Mouse (Mus musculus): ENCODE results near the gene Itga8. TPM values are rescaled to one million over a fixed set of nuclear protein-coding genes. Genes with fewer than 3 reads are reported as not detected.
A peak's percentile ranks its signal among the peaks of the same experiment; 100 is the strongest.

The Itga8 gene
- polyA plus RNA-seq, 2 experiments = 11.3 to 14.6 TPM

GRCm38 (mm10) chr2:12203231-12203630 is 98.5 kb downstream of the Itga8 start:
- H3K4me2 ChIP-seq (replicated peaks; ENCODE audit: low read depth, low read length, severe bottlenecking) = no peak overlapping the region
- H3K36me3 ChIP-seq (ENCODE audit: control insufficient read depth, insufficient read depth, low read length) = no peaks in the 10 kb centered on the region
- H3K9me3 ChIP-seq (ENCODE audit: control insufficient read depth, low read length) = no peaks in the 10 kb centered on the region
- no peak for DNase-seq (ENCODE audit: low spot score)
- H3K27ac ChIP-seq (replicated peaks; ENCODE audit: low read depth, low read length) = no peak overlapping the region
- H3K9ac ChIP-seq (ENCODE audit: low read depth, low read length, severe bottlenecking) = no peak overlapping the region
- TF ChIP-seq POLR2A (IDR thresholded peaks at IDR 0.05; ENCODE audit: borderline replicate concordance, extremely low read depth, insufficient read depth, insufficient read length) = no peak
- H3K4me3 ChIP-seq (replicated peaks; ENCODE audit: low read length) = no peak overlapping the region
- 92% methylated on average over 10 of the region's 10 CpGs for WGBS
- H3K4me1 ChIP-seq (ENCODE audit: control insufficient read depth, insufficient read depth, low read length) = peaks cover 8% of the 10 kb centered on the region
- no peaks in the 10 kb centered on the region for H3K27me3 ChIP-seq (ENCODE audit: control insufficient read depth, insufficient read depth, low read length)
- ATAC-seq (ENCODE audit: low FRiP score, low read depth) = no peak

- DNase-seq (ENCODE audit: low spot score) (peak; percentile 87), ATAC-seq (ENCODE audit: low FRiP score, low read depth) (peak; percentile 92)
- H3K27ac ChIP-seq (replicated peaks; ENCODE audit: low read depth, low read length) = no peak overlapping the region
- H3K9ac ChIP-seq (ENCODE audit: low read depth, low read length, severe bottlenecking) = no peak overlapping the region
- peaks cover 11% of the 10 kb centered on the region for H3K4me1 ChIP-seq (ENCODE audit: control insufficient read depth, insufficient read depth, low read length)
- TF ChIP-seq POLR2A (IDR thresholded peaks at IDR 0.05; ENCODE audit: borderline replicate concordance, extremely low read depth, insufficient read depth, insufficient read length) = no peak
- 19% methylated on average over 7 of the region's 7 CpGs for WGBS
- no peaks in the 10 kb centered on the region for H3K36me3 ChIP-seq (ENCODE audit: control insufficient read depth, insufficient read depth, low read length)
- no peak overlapping the region for H3K4me2 ChIP-seq (replicated peaks; ENCODE audit: low read depth, low read length, severe bottlenecking)
- H3K9me3 ChIP-seq (ENCODE audit: control insufficient read depth, low read length) = no peaks in the 10 kb centered on the region
- no peak overlapping the region for H3K4me3 ChIP-seq (replicated peaks; ENCODE audit: low read length)
- no peaks in the 10 kb centered on the region for H3K27me3 ChIP-seq (ENCODE audit: control insufficient read depth, insufficient read depth, low read length)
These were observed 103.0 kb downstream of the Itga8 start for GRCm38 (mm10) chr2:12198699-12199098.

GRCm38 (mm10) chr2:12198214-12198613 is 103.5 kb downstream of the Itga8 start:
- no peaks in the 10 kb centered on the region for H3K36me3 ChIP-seq (ENCODE audit: control insufficient read depth, insufficient read depth, low read length)
- peak; percentile 18 for DNase-seq (ENCODE audit: low spot score)
- H3K27ac ChIP-seq (replicated peaks; ENCODE audit: low read depth, low read length) = no peak overlapping the region
- peaks cover 11% of the 10 kb centered on the region for H3K4me1 ChIP-seq (ENCODE audit: control insufficient read depth, insufficient read depth, low read length)
- H3K27me3 ChIP-seq (ENCODE audit: control insufficient read depth, insufficient read depth, low read length) = no peaks in the 10 kb centered on the region
- no peak overlapping the region for H3K9ac ChIP-seq (ENCODE audit: low read depth, low read length, severe bottlenecking)
- WGBS = 46% methylated on average over 3 of the region's 3 CpGs
- no peak overlapping the region for H3K4me2 ChIP-seq (replicated peaks; ENCODE audit: low read depth, low read length, severe bottlenecking)
- ATAC-seq (ENCODE audit: low FRiP score, low read depth) = peak; percentile 44; the same call in 1 of the 2 replicates
- TF ChIP-seq POLR2A (IDR thresholded peaks at IDR 0.05; ENCODE audit: borderline replicate concordance, extremely low read depth, insufficient read depth, insufficient read length) = no peak
- H3K4me3 ChIP-seq (replicated peaks; ENCODE audit: low read length) = no peak overlapping the region
- no peaks in the 10 kb centered on the region for H3K9me3 ChIP-seq (ENCODE audit: control insufficient read depth, low read length)

GRCm38 (mm10) chr2:12197711-12198110 is 104.0 kb downstream of the Itga8 start:
- no peak overlapping the region for H3K9ac ChIP-seq (ENCODE audit: low read depth, low read length, severe bottlenecking)
- peaks cover 11% of the 10 kb centered on the region for H3K4me1 ChIP-seq (ENCODE audit: control insufficient read depth, insufficient read depth, low read length)
- H3K27ac ChIP-seq (replicated peaks; ENCODE audit: low read depth, low read length) = no peak overlapping the region
- no peaks in the 10 kb centered on the region for H3K27me3 ChIP-seq (ENCODE audit: control insufficient read depth, insufficient read depth, low read length)
- ATAC-seq (ENCODE audit: low FRiP score, low read depth) (no peak), DNase-seq (ENCODE audit: low spot score) (no peak)
- no peak overlapping the region for H3K4me2 ChIP-seq (replicated peaks; ENCODE audit: low read depth, low read length, severe bottlenecking)
- no peak overlapping the region for H3K4me3 ChIP-seq (replicated peaks; ENCODE audit: low read length)
- WGBS = 89% methylated on average over 4 of the region's 4 CpGs
- no peaks in the 10 kb centered on the region for H3K36me3 ChIP-seq (ENCODE audit: control insufficient read depth, insufficient read depth, low read length)
- H3K9me3 ChIP-seq (ENCODE audit: control insufficient read depth, low read length) = no peaks in the 10 kb centered on the region
- TF ChIP-seq POLR2A (IDR thresholded peaks at IDR 0.05; ENCODE audit: borderline replicate concordance, extremely low read depth, insufficient read depth, insufficient read length) = no peak

- DNase-seq (ENCODE audit: low spot score) (no peak), ATAC-seq (ENCODE audit: low FRiP score, low read depth) (no peak)
- Histone ChIP-seq H3K9ac (ENCODE audit: low read depth, low read length, severe bottlenecking) (no peak overlapping the region), H3K4me1 (ENCODE audit: control insufficient read depth, insufficient read depth, low read length) (no peaks in the 10 kb centered on the region), H3K27ac (replicated peaks; ENCODE audit: low read depth, low read length) (no peak overlapping the region), H3K9me3 (ENCODE audit: control insufficient read depth, low read length) (no peaks in the 10 kb centered on the region), H3K4me2 (replicated peaks; ENCODE audit: low read depth, low read length, severe bottlenecking) (no peak overlapping the region), H3K27me3 (ENCODE audit: control insufficient read depth, insufficient read depth, low read length) (0 out of 2 replicates have a peak, but pooled peaks cover 3% of the 10 kb centered on the region), H3K36me3 (ENCODE audit: control insufficient read depth, insufficient read depth, low read length) (peaks cover 2% of the 10 kb centered on the region; the same call in 1 of the 2 replicates), H3K4me3 (replicated peaks; ENCODE audit: low read length) (no peak overlapping the region)
- 30% methylated on average over 6 of the region's 6 CpGs for WGBS
- no peak for TF ChIP-seq POLR2A (IDR thresholded peaks at IDR 0.05; ENCODE audit: borderline replicate concordance, extremely low read depth, insufficient read depth, insufficient read length)
These were observed 112.7 kb downstream of the Itga8 start for GRCm38 (mm10) chr2:12189026-12189425.

GRCm38 (mm10) chr2:12187646-12188045 is 114.1 kb downstream of the Itga8 start:
- H3K4me1 ChIP-seq (ENCODE audit: control insufficient read depth, insufficient read depth, low read length) = no peaks in the 10 kb centered on the region
- H3K9me3 ChIP-seq (ENCODE audit: control insufficient read depth, low read length) = no peaks in the 10 kb centered on the region
- ATAC-seq (ENCODE audit: low FRiP score, low read depth) (no peak), DNase-seq (ENCODE audit: low spot score) (no peak)
- H3K27ac ChIP-seq (replicated peaks; ENCODE audit: low read depth, low read length) = no peak overlapping the region
- no peak overlapping the region for H3K4me2 ChIP-seq (replicated peaks; ENCODE audit: low read depth, low read length, severe bottlenecking)
- 54% methylated on average over 5 of the region's 5 CpGs for WGBS
- no peak overlapping the region for H3K9ac ChIP-seq (ENCODE audit: low read depth, low read length, severe bottlenecking)
- 0 out of 2 replicates have a peak, but pooled peaks cover 3% of the 10 kb centered on the region for H3K27me3 ChIP-seq (ENCODE audit: control insufficient read depth, insufficient read depth, low read length)
- TF ChIP-seq POLR2A (IDR thresholded peaks at IDR 0.05; ENCODE audit: borderline replicate concordance, extremely low read depth, insufficient read depth, insufficient read length) = no peak
- H3K36me3 ChIP-seq (ENCODE audit: control insufficient read depth, insufficient read depth, low read length) = peaks cover 3% of the 10 kb centered on the region; the same call in 1 of the 2 replicates
- no peak overlapping the region for H3K4me3 ChIP-seq (replicated peaks; ENCODE audit: low read length)
